In genomic region chr12:31719586-31720275, GRCm38 (mm10) we compare ENCODE assay signal across 9 mouse cellular contexts. TPM values are rescaled to one million over a fixed set of nuclear protein-coding genes. Genes with fewer than 3 reads are reported as not detected.
DNase-seq lines count a peak whose midpoint lies in the region; ATAC-seq and TF ChIP-seq lines count a peak whose summit lies in the region.
"Had no signal": no experiment of that assay in that cellular context is flagged by ENCODE, and none has a peak within 500 bp of the region (broad histone marks: within the 10 kb centered on the region; RNA-seq: fewer than 3 reads in every experiment).

No protein-coding gene starts in this region.

- peak; percentile 67 for TF ChIP-seq CTCF in kidney, adult 2 months (conservative IDR thresholded peaks at IDR 0.05; ENCODE audit: insufficient read depth, insufficient read length, low read depth, low read length)
- TF ChIP-seq CTCF in lung, embryonic 14.5 days (IDR thresholded peaks at IDR 0.05; ENCODE audit: low read depth): peak; percentile 51

- no peak for DNase-seq in kidney, adult 2 months
- no peak for DNase-seq in kidney, postnatal 14 days
- DNase-seq in B cell, adult 2 months: peak; percentile 15 to 17
- DNase-seq in ES-CJ7 (ENCODE audit: low read depth, low spot score): peak; percentile 34
- DNase-seq in lung, embryonic 14.5 days: peak; percentile 27
- no peak for DNase-seq in urinary bladder, postnatal 25 days (ENCODE audit: low spot score)
- DNase-seq in neural tube, embryonic 10.5 days (ENCODE audit: extremely low spot score, low spot score): no peak
- DNase-seq: adrenal gland, postnatal 10 days had no signal

- no peak for TF ChIP-seq POLR2A in kidney, adult 2 months (IDR thresholded peaks at IDR 0.05; ENCODE audit: low read depth, low read length)

- no peak overlapping the region for H3K4me3 ChIP-seq in kidney, adult 2 months (ENCODE audit: insufficient read depth, low read depth, low read length)
- no peak overlapping the region for H3K4me3 ChIP-seq in lung, embryonic 14.5 days (ENCODE audit: low read depth, low read length)
- no peak overlapping the region for H3K4me3 ChIP-seq in hindbrain, embryonic 12.5 days

- no peak overlapping the region for H3K9ac ChIP-seq in lung, embryonic 14.5 days
- no peak overlapping the region for H3K9ac ChIP-seq in hindbrain, embryonic 12.5 days

- H3K27ac ChIP-seq in kidney, adult 2 months (ENCODE audit: insufficient read depth, low read depth, low read length): no peak overlapping the region
- H3K27ac ChIP-seq in lung, embryonic 14.5 days (ENCODE audit: low read depth): no peak overlapping the region
- no peak overlapping the region for H3K27ac ChIP-seq in hindbrain, embryonic 12.5 days

- H3K27me3 ChIP-seq in kidney, adult 2 months (replicated peaks; ENCODE audit: control insufficient read depth, insufficient read depth, low read length): no peaks in the 10 kb centered on the region
- no peaks in the 10 kb centered on the region for H3K27me3 ChIP-seq in lung, embryonic 14.5 days (ENCODE audit: insufficient read depth, low read length)
- H3K27me3 ChIP-seq in hindbrain, embryonic 12.5 days: no peaks in the 10 kb centered on the region

- WGBS in kidney, adult 2 months: 80% methylated on average over 1 of the region's 1 CpGs
- 70% methylated on average over 1 of the region's 1 CpGs for WGBS in lung, embryonic 14.5 days
- 92% methylated on average over 1 of the region's 1 CpGs for WGBS in hindbrain, embryonic 12.5 days

- H3K4me2 ChIP-seq in lung, embryonic 14.5 days: no peak overlapping the region
- no peak overlapping the region for H3K4me2 ChIP-seq in hindbrain, embryonic 12.5 days (replicated peaks)

- H3K36me3 ChIP-seq in kidney, adult 2 months (ENCODE audit: control insufficient read depth, insufficient read depth, low read length): no peaks in the 10 kb centered on the region
- H3K36me3 ChIP-seq in lung, embryonic 14.5 days (ENCODE audit: insufficient read depth): no peaks in the 10 kb centered on the region
- H3K36me3 ChIP-seq in hindbrain, embryonic 12.5 days: no peaks in the 10 kb centered on the region

- no peak for ATAC-seq in lung, embryonic 14.5 days (ENCODE audit: insufficient read depth)
- no peak for ATAC-seq in hindbrain, embryonic 12.5 days (ENCODE audit: low FRiP score)

- no peaks in the 10 kb centered on the region for H3K9me3 ChIP-seq in lung, embryonic 14.5 days (ENCODE audit: low read depth, low read length)
- no peaks in the 10 kb centered on the region for H3K9me3 ChIP-seq in hindbrain, embryonic 12.5 days (replicated peaks)

- H3K4me1 ChIP-seq in kidney, adult 2 months (ENCODE audit: control insufficient read depth, insufficient read depth, low read length): 0 out of 2 replicates have a peak, but pooled peaks cover 3% of the 10 kb centered on the region
- H3K4me1 ChIP-seq in lung, embryonic 14.5 days (ENCODE audit: insufficient read depth): no peaks in the 10 kb centered on the region
- no peaks in the 10 kb centered on the region for H3K4me1 ChIP-seq in hindbrain, embryonic 12.5 days

RNA-seq across cellular contexts. Expression of gene Gpr22, which starts 6.0 kb away (rescaled TPM):
- 0.08 TPM in 1 of 2 replicates, not detected in the other for polyA plus RNA-seq in kidney, adult 2 months (2012; rRNA removed)
- 0.51 and 0.54 TPM in 2 replicates for polyA plus RNA-seq in lung, embryonic 14.5 days (2014; fragmentation: Nextera tagmentation; extraction: Ambion mirVana)
- polyA plus RNA-seq in hindbrain, embryonic 12.5 days (2016; fragmentation: Nextera tagmentation; extraction: Ambion mirVana): 10.7 and 11.0 TPM in 2 replicates

Comparison
In these comparisons a context has a peak if more than half of its experiments do, and no peak if none do; other contexts are left out.
1. DNase-seq: peak in B cell, adult 2 months (2 of 2), ES-CJ7 (single experiment) and lung, embryonic 14.5 days (single experiment); none in kidney, adult 2 months (single experiment), kidney, postnatal 14 days (single experiment), urinary bladder, postnatal 25 days (single experiment) and neural tube, embryonic 10.5 days (single experiment).